8 mouse cellular contexts compared by ENCODE assay signal in genomic region chr5:57715524-57716400, GRCm38 (mm10). TPM values are rescaled to one million over a fixed set of nuclear protein-coding genes. Genes with fewer than 3 reads are reported as not detected.
DNase-seq lines count a peak whose midpoint lies in the region; ATAC-seq lines count a peak whose summit lies in the region.

No protein-coding gene starts in this region.

- no peaks in the 10 kb centered on the region for H3K9me3 ChIP-seq in hindbrain, embryonic 10.5 days

- DNase-seq in Muller cell, postnatal 12 days (ENCODE audit: inconsistent ontology term), result peak; percentile 87
- DNase-seq in cerebellum, adult 9-10 months, result peak; percentile 47
- peak; percentile 81 for DNase-seq in hindbrain, embryonic 10.5 days (ENCODE audit: low spot score)
- DNase-seq in layer of hippocampus, postnatal 25 days (ENCODE audit: extremely low spot score in 1 of 2, low spot score in 1 of 2), result peak; percentile 68 to 71
- DNase-seq in lung, postnatal 10 days, result peak; percentile 54
- DNase-seq in retina, embryonic 14.5 days (ENCODE audit: low spot score), result peak; percentile 84
- peak; percentile 55 to 69 for DNase-seq in thymus, postnatal 36 days

- H3K36me3 ChIP-seq in hindbrain, embryonic 10.5 days, result no peaks in the 10 kb centered on the region

- H3K4me3 ChIP-seq in hindbrain, embryonic 10.5 days, result peak overlapping the region; percentile 69

- peaks cover 29% of the 10 kb centered on the region for H3K27me3 ChIP-seq in hindbrain, embryonic 10.5 days (ENCODE audit: insufficient read depth, poor library complexity, severe bottlenecking)

- peak overlapping the region; percentile 89 for H3K27ac ChIP-seq in hindbrain, embryonic 10.5 days

- peaks cover 20% of the 10 kb centered on the region for H3K4me1 ChIP-seq in hindbrain, embryonic 10.5 days (replicated peaks)

- WGBS in hindbrain, embryonic 10.5 days, result under 1% methylated on average over 53 of the region's 53 CpGs

- ATAC-seq in frontal cortex, adult (ENCODE audit: low TSS enrichment), result peak; percentile 20

RNA-seq across cellular contexts. Expression of gene Pcdh7, which starts 2.0 kb away (rescaled TPM):
- 4.2 and 6.3 TPM in 2 replicates for polyA plus RNA-seq in hindbrain, embryonic 10.5 days (2016; fragmentation: Nextera tagmentation; extraction: Ambion mirVana)
- total RNA-seq in layer of hippocampus, postnatal 25 days (2021), result 10 to 100 TPM; 58.4 to 69.8 TPM

Comparison
In these comparisons a context has a peak if more than half of its experiments do, and no peak if none do; other contexts are left out.
1. Peak in every context shown above with its lines: DNase-seq, ATAC-seq, H3K4me3 ChIP-seq and H3K27ac ChIP-seq.